Mouse (Mus musculus) v-Abl transformed pro-B cells (cell line): ENCODE data around the gene Usp49.
"Not testable (repeated sequence)": the region's sequence is repeated elsewhere in the genome, so short reads cannot be mapped to it uniquely, and the experiment has no call there.

Experiments used
- in situ Hi-C, 2 experiments: fragments of 400-800 bp; cut with MboI; formaldehyde crosslinking; loops; one replicate each; pipeline ENCODE4 v1.15.1; 2025; ENCODE audit not compliant: unreplicated experiment in 2 of 2

Gene Usp49

DNA sequence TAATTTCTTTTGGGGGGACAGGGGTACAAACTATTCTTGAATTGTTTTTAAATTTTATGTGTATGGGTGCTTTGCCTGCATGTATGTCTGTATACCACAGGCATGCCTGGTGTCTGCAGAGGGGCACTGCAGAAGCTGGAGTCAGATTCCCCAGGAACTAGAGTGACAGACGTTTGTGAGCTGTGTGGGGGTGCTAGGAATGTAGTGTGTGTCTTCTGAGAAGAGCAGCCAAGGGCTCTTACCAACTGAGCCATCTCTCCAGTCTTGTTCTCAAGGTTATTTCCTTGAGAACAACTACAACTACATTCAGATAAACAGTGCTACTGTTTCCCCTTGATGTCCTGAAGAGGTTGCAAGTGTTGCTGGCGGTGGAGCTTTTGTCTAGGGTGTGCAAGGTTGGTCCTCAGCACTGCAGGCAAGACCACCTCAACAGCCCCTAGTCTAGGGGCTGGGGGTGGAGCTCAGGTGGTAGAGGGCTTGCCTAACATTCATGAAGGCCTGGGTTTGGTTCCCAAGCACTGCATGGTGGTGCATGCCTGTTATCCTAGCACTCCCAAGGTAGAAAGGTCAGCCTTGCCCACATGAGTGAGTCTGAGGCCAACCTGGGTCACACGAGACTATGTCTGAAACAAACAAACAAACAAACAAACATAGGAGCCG, 1.8 kb downstream of the Usp49 start:
- in situ Hi-C loops: loop anchor here in 1 of 2 experiments (10.0 kb wide), 1 partner anchor 52 kb away; the partner anchor contains the start of genes Frs3 and Tomm6

DNA sequence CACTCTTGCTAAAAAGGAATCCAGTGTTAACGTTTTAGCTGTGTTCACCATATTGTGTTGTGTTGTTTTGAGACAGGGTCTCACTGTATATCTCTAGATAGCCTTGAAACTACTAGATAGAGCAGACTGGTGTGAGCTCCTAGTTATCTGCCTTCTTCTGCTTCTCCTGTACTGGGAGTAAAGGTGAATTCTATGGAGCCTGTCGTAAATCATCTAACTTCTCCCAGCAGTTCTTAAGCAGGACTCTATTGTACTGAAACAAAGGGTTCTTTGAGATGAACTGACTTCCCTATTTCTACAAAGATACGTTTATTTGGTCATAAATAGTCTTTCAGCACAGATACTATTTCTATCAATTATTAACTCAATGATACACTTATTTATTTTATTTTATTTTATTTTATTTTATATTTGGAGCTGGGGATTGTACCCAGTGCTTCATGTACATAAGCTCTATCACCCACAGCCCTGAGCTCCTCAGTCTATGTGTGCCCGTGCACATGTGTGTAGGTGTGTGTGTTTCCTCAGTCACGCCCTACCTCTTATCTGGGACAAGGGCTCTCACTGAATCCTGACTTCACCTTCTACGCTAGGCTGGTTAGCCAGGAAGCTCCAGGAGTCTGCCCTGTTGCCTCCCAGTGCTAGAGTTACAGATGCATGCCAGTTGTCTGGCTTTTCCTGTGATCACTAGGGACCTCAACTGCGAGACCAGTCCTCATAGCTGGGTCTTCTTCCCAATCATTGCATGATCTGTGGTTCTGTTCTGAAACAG, 3.7 kb downstream of the Usp49 start:
- in situ Hi-C loops: loop anchor here in 1 of 2 experiments (10.0 kb wide), 1 partner anchor 51 kb away; the partner anchor contains the start of genes Frs3 and Tomm6

DNA sequence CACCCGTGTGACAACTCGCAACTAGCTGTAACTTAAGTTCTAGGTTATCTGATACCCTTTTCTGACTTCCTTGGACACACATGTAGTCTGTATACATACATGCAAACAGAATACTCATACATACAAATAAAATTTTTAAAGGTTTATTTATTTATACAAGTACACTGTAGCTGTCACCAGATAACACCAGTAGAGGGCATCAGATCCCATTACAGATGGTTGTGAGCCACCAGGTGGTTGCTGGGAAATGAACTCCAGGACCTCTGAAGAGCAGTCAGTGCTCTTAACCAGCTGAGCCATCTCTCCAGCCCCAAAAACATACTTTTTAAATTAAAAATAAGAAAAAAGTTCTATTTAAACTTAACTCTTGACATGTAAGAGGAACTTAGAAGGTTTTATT, 12.5 kb downstream of the Usp49 start:
- in situ Hi-C loops: no loop called here

DNA sequence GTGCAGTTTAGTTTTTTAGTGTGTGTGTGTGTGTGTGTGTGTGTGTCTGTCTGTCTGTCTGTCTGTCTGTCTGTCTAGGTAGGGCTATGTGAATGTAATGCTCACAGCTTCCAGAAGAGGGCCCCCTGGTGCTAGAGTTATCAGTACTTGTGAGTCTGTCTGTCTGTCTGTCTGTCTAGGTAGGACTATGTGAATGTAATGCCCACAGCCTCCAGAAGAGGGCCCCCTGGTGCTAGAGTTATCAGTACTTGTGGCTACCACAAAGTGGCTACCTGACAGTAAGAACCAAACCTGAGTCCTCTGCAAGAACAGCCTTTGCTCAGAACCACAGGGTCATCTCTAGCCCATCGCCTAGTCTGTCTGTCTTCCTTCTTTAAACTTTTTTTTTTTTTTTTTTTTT, 16.2 kb downstream of the Usp49 start:
- in situ Hi-C loops: no loop called here

DNA sequence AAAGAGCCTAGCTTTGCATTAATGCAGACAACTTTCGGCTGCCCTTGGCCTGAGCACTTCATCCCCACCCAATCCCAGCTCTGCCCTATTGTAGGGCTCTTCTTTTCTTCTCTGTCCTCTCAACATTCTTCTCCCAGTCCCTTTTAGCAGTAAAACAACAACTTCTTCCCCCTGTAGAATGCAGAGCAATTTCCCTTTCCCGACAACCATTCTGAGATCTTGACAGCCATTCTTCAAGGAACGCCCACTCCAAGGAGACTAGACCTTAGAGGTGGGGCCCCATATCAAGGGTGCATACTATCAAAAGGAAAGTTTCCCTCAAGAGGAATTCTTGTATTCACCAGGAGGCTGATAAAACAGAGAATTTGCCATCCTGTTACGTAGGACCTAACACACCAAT, 18.5 kb downstream of the Usp49 start:
- in situ Hi-C loops: no loop called here

DNA sequence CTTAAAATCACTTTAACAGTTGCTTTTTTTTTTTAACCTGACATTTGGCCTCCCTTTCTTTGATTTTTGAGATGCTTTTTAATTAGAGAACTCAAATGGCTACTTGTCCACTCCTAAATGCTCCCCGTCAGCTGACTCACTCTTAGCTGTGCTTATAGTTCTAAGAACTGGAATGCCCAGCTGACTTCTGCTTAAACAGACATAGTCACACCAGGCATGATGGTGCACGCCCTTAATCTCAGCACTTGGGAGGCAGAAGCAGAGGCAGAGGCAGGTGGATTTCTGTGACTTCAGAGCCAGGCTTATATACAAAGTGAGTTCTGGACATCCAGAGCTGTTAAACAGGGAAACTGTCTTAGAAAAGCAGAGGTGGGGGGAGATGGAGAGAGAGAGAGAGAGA, 21.5 kb downstream of the Usp49 start:
- in situ Hi-C loops: no loop called here

DNA sequence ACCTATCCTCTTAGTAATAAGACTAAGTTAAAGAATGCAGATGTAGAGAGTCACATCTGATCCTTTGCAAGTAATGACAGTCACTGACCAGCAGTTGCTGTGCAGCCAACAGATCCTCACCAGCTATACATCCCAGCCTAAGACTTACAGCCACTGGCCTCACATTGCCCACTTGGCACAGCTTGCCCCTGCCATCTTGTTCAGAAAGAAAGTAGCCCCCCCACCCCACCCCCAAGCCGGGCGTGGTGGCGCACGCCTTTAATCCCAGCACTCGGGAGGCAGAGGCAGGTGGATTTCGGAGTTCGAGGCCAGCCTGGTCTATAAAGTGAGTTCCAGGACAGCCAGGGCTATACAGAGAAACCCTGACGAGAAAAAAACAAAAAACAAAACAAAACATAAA, 23.9 kb downstream of the Usp49 start:
- in situ Hi-C loops: not testable (repeated sequence)

DNA sequence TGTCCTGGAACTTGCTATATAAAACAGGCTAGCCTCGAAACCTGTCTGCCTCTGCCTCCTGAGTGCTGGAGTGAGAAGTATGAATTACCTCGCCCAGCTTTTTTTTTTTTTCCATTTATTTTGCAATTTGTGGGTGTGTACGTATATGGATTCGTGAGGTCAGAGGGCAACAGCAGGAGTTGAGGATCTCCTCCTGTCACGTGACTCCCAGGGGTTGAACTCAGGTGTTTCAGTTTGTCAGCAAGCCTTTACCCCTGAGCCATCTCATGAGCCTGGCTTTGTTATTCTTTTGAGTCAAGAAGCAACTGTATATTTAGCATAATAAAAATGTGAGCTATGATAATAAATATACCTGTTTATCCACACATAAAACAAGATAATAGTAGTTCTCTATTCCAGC, 25.2 kb downstream of the Usp49 start:
- in situ Hi-C loops: no loop called here

DNA sequence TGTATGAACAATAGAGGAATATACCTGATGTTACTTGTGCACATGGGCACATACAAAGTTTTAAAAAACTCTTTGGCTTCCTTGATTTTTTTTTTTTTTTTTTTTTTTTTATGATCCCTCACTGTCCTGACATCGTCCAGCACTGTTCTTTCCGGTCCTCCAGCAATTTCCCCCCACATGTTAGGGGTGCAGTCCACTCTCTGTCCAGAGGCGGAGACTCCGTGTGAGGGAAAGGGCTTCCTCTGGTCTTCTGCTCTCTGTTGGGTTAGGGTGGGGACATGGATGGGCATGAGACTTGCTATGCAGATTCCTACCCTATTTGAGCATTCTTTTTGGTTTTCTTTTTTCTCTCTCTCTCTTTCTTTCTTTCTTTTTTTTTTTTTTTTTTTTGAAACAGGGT, 27.4 kb downstream of the Usp49 start:
- in situ Hi-C loops: no loop called here

DNA sequence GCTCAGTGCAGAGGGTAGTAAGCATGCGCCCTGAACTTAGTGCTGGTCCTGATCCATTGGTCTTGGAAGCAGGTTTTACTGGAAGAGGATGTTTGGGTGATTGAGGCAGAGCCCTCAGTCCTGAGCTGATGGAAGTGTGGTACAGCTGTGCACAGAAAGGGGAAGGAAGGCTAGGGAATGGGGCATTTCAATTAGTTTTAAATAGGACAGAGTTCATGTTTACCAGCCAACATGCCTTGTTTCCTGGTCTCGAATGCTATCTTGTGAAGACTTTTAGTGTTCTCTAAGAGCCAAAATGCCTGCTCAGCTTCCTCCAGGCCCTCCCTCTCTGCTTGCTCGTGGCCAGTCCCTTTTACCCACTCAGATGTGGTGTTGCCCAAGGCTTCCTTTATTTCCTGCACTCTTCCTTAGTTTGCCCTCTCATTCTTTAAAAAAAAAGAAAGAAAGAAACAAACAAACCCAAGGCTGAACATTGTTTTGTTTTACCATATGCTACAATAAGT, 28.3 kb downstream of the Usp49 start:
- in situ Hi-C loops: no loop called here

DNA sequence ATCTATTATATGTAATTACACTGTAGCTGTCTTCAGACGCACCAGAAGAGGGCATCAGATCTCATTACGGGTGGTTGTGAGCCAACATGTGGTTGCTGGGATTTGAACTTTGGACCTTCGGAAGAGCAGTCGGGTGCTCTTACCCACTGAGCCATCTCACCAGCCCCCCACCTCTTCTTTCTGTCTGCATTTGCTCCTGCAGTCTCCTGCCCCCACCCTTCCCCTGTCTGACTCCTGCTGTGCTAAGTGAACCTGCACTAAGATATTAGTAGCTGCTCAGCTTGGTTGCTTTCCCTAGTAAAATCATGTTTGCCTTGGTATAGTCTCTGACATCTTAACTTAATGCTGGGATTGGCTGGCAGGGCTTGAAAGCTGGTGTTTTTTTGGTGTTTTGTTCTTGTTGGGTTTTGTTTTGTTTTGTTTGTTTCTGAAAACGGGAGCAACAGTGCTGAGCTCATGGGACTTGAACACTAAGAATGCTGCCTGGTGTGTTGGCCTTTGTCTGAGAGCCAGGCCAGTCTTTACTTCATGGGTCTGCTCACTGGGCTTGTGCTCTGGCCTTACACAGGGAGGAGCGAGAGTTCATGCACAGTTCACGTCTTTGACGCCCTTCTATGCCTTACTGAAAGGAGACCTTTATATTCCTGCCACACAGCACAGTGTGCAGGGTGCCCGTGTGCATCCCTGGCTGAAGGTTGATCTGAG, 32.7 kb downstream of the Usp49 start:
- in situ Hi-C loops: no loop called here

DNA sequence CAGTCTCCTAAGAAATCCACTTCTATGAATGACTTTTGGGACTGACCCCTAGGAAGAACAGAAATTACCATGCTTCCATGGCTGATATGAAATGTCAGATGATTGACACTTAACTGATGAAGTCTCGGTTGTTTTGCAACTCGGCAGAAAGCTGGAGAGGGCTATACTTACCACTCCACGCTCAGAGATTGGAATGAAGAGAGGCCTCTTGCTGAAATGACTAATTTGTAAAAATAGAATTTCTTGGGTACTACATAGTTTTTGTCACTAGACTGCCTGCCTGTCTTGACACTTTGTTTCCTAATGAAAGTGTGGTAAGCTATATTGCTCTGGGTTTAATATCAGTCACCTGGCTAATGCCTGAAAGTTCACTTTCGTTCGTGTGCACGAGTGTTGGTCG, 34.0 kb downstream of the Usp49 start:
- in situ Hi-C loops: no loop called here

DNA sequence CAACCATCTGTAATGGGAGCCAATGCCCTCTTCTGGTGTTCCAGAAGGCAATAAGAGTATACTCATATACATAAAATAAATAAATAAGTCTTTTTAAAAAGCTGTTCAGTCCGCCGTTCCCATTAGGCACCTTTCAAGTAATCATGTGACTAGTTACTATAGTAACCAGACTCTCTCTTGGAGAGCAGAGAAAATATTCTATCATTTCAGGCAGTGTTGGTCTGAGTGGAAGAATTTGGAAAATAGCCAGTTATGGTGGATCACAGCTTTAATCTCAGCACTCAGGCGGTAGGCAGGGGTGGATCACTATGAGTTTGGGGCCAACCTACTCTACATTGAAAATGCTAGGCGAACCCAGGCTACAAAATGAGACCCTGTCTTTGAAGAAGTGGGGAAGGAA, 38.7 kb downstream of the Usp49 start:
- in situ Hi-C loops: no loop called here

DNA sequence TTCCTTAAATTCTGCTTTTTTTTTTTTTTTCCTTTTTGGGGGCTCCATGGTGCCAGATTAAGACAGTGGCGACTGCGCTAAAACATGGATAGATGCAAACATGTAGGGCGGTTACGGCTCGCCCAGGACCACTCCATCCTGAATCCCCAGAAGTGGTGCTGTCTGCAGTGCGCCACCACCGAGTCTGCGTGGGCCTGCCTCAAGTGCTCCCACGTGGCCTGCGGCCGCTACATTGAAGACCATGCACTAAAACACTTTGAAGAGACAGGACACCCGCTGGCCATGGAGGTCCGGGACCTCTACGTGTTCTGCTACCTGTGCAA, 41.5 kb downstream of the Usp49 start:
- in situ Hi-C loops: no loop called here

DNA sequence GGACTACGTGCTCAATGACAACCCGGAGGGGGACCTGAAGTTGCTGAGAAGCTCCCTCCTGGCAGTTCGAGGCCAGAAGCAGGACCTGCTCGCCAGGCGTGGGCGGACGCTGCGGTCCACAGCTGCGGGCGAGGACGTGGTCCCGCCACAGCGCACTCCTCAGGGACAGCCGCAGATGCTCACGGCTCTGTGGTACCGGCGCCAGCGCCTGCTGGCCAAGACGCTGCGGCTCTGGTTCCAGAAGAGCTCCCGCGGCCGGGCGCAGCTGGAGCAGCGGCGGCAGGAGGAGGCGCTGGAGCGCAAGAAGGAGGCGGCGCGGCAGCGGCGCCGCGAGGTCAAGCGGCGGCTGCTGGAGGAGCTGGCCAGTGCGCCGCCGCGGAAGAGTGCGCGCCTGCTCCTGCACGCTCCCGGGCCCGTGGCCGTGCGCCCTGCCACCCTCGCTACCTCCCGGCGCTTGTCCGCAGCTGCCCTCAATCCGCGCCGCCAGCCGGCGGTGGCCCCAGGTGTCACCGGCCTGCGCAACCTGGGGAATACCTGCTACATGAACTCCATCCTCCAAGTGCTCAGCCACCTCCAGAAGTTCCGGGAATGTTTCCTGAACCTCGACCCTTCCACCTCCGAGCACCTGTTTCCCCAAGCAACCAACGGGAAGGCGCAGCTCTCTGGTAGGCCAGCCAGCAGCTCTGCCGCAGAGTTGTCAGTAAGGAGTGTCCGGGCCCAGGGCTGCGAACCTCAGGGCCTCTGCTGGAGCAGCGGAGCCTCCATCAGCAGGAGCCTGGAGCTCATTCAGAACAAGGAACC, 42.0 kb downstream of the Usp49 start:
- in situ Hi-C loops: no loop called here

DNA sequence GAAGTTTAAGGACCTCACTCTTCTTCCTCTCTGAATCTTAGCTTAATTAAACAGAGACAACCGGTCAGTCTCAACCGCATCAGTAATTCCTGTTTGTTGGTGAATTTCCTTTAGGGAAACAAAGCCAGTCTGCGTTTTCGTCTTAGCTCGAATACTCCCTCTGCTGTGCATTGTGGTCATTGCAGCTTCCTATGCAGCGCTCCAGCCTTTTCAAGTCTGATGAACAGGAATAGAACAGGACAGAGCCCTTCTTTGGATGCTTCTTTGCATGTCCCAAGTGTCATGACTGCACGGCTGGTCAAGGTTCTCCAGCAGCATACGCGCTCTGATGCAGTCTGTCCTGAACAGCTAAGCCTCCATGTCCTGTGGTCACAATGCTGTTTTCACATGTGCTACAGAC, 46.1 kb downstream of the Usp49 start:
- in situ Hi-C loops: loop anchor here in 1 of 2 experiments (25.0 kb wide), 1 partner anchor 664 kb away; the partner anchor contains the start of gene Ubr2

DNA sequence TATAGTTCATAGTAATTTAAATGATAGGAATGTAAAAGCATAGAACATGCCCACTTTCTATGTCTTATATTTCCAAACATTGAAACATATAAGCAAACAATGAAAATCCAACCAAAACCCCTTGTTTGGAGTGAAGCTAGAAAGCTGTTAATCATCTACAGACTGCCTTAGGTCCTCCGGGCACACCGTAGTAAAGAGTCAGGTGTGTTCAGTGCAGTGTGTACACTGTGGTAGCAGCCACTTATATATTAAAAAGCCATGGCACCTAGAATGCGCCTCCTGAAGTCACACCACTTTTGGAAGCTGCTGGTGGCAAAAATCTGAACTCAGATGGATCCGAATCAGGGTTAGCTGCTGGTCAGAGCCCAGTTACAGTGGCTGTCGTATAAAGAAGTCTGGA, 47.7 kb downstream of the Usp49 start:
- in situ Hi-C loops: loop anchor here in 1 of 2 experiments (25.0 kb wide), 1 partner anchor 666 kb away; the partner anchor contains the start of gene Ubr2

DNA sequence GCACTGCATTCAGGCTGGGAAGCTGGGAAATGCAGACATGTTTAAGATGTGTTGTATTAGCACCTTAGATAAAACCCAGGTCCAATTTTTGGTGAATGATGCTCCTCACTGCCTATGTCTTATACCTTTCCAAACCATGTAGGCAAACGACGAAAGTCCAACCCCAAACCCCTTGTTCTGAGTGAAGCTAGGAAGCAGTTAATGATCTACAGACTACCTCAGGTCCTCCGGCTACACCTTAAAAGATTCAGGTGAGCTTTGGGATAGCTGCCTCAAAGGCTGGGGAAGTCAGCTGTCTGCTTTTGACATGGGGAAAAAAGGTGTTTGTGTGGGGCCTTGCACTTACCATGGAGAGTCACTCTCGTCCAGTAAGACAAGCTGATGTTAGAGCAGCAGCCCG, 48.2 kb downstream of the Usp49 start:
- in situ Hi-C loops: loop anchor here in 1 of 2 experiments (25.0 kb wide), 1 partner anchor 666 kb away; the partner anchor contains the start of gene Ubr2

DNA sequence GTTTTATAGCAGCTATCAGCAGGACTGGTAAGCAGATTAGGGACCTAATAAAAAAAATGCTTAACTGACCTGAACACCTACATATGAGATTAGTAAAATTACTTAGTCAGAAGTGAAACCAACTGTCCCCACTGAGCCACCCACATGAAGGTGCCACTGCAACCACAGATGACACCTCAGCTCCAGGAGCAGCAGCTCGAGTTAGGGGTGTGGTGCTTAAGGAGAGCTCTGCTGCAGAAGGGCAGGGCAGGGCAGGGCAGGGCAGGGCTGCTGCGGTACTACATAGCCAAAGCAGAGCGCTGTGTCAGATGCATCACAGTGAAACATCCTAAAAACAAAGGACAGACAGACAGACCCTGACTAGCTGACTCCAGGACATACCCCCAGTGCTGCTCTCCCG, 52.3 kb downstream of the Usp49 start:
- in situ Hi-C loops: loop anchor here (10.0 to 25.0 kb wide), 3 partner anchors 48 to 671 kb away; partner anchors contain the start of genes Ccnd3 (in 1 of the 2), Taf8 (in 1 of the 2), Ubr2 (in 1 of the 2) and Usp49 (in 1 of the 2)
